Mouse (Mus musculus) neural tube, embryonic 15.5 days (tissue): ENCODE measurements around the gene Pfn4. TPM values are rescaled to one million over a fixed set of nuclear protein-coding genes. Genes with fewer than 3 reads are reported as not detected.
"Not testable (repeated sequence)": the region's sequence is repeated elsewhere in the genome, so short reads cannot be mapped to it uniquely, and the experiment has no call there.

Experiments used
- ATAC-seq: fragments of 200-750 bp; cut with Nextera tagmentation; 2 replicates; pipeline ENCODE4 v1.8.0; 2017; ENCODE audit warnings: mild to moderate bottlenecking, moderate TSS enrichment, moderate library complexity; ENCODE audit not compliant: low FRiP score
- H3K27ac ChIP-seq: fragments of 300-500 bp; sonication (generic); replicated peaks from 2 replicates; pipeline ENCODE4 v1.5.1; 2015; ENCODE audit warnings: mild to moderate bottlenecking, inconsistent platforms
- H3K27me3 ChIP-seq: fragments of 300-500 bp; sonication (generic); replicated peaks from 2 replicates; pipeline ENCODE4 v1.6.1; 2015; ENCODE audit warnings: inconsistent platforms
- H3K36me3 ChIP-seq: fragments of 300-500 bp; sonication (generic); 2 replicates; pipeline ENCODE4 v1.6.1; 2015; ENCODE audit warnings: inconsistent platforms
- H3K4me1 ChIP-seq: fragments of 300-500 bp; sonication (generic); 2 replicates; pipeline ENCODE4 v1.6.1; 2015; ENCODE audit warnings: inconsistent platforms
- H3K4me2 ChIP-seq: fragments of 300-500 bp; sonication (generic); 2 replicates; pipeline ENCODE4 v1.6.1; 2015; ENCODE audit warnings: inconsistent platforms, mild to moderate bottlenecking, moderate library complexity
- H3K4me3 ChIP-seq: fragments of 300-500 bp; sonication (generic); replicated peaks from 2 replicates; pipeline ENCODE4 v1.5.1; 2015; ENCODE audit warnings: mild to moderate bottlenecking, inconsistent platforms
- H3K9ac ChIP-seq: fragments of 300-500 bp; sonication (generic); replicated peaks from 2 replicates; pipeline ENCODE4 v1.6.1; 2015; ENCODE audit warnings: mild to moderate bottlenecking, inconsistent platforms
- H3K9me3 ChIP-seq: fragments of 300-500 bp; sonication (generic); replicated peaks from 2 replicates; pipeline ENCODE4 v1.6.1; 2016; ENCODE audit warnings: inconsistent platforms
- WGBS: fragments of 180-500 bp; shearing (Covaris S2); methylation state at CpG from one replicate; pipeline ENCODE4 v1.1.7; 2015; ENCODE audit warnings: mixed read lengths; 5-methylcytosine and 5-hydroxymethylcytosine counted together
- polyA plus RNA-seq: library from polyadenylated mRNA; unstranded; fragments of >200 nt; fragmentation: Nextera tagmentation; extraction: Ambion mirVana; gene quantifications from 2 replicates; pipeline ENCODE4 v1.2.1, GENCODE M21; 2015

Pfn4 gene
- polyA plus RNA-seq, 1 experiment from 2014 or later, result 13.3 TPM

DNA sequence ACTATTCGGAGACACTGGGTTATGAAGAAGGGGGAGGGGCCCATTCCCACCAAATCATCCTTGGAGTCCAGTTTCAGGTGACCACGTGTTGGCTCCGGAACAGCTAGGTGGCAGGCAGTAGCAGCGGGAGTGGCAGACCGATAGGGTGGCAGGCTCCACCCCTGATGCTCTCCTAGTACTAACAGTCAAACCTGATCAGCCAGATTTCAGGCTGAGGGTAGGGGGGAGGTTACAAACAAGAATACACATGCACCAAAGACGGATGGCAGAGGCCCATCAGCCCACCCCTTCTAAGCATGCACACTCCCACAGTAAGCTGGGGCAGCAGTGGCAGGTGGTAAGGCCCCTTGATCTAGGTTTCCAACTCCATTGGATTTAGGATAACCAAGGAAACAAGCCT lies 28.6 kb downstream of the Pfn4 start:
- H3K4me2 ChIP-seq, H3K27me3 ChIP-seq, H3K36me3 ChIP-seq, ATAC-seq, H3K27ac ChIP-seq, H3K9me3 ChIP-seq, H3K4me1 ChIP-seq, H3K4me3 ChIP-seq, H3K9ac ChIP-seq: not testable (repeated sequence)
- 83% methylated on average over 6 of the region's 6 CpGs for WGBS

DNA sequence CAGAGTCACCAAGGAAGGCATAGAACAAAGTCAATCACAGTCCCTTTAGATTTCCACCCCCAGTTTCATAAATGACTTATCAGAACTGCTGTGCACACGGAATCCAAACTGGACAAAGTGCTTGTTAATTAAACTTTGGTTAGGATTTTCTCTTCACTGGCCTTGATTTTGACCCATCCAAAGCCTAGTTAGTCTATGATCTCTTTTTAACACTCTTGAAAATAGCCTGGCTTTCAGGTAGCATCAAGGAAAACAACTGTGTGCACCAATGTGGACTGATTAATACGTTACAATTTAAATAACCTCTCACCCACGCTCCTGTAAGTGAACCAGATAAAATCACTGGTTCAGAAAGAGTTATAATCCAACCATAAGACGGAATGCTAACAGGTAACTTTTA lies 42.2 kb downstream of the Pfn4 start:
- Histone ChIP-seq H3K4me1 (no peaks in the 10 kb centered on the region), H3K27me3 (0 out of 2 replicates have a peak, but pooled peaks cover 5% of the 10 kb centered on the region), H3K4me2 (no peak overlapping the region), H3K27ac (no peak overlapping the region), H3K9me3 (no peaks in the 10 kb centered on the region), H3K36me3 (no peaks in the 10 kb centered on the region), H3K4me3 (no peak overlapping the region), H3K9ac (no peak overlapping the region)
- ATAC-seq, result no peak
- WGBS, result 76% methylated on average over 4 of the region's 4 CpGs

DNA sequence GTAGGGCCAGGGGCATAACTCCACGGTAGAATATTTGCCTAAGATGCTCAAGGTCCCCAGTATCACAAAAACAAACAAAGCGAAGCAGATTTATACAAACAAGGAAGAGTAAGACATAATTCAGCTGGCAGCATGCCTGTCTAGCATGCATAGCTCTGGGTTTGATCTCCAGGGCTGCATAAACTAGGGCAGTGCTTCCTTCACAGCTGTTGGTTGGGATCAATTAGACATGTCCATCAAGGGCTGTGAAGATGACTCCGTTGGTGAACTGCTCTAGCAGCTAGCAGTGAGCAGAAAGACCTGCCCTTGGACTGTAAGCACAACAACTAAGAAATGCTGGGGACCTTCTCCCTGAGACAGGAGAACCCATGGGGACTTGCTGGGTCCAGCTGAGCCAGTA lies 42.9 kb downstream of the Pfn4 start:
- H3K4me3 ChIP-seq, result no peak overlapping the region
- no peak overlapping the region for H3K27ac ChIP-seq
- WGBS, result 75% methylated on average over 3 of the region's 3 CpGs
- H3K4me1 ChIP-seq, result peaks cover 6% of the 10 kb centered on the region
- no peaks in the 10 kb centered on the region for H3K36me3 ChIP-seq
- ATAC-seq, result no peak
- H3K4me2 ChIP-seq, result no peak overlapping the region
- H3K9ac ChIP-seq, result no peak overlapping the region
- no peaks in the 10 kb centered on the region for H3K9me3 ChIP-seq
- H3K27me3 ChIP-seq, result 0 out of 2 replicates have a peak, but pooled peaks cover 5% of the 10 kb centered on the region

DNA sequence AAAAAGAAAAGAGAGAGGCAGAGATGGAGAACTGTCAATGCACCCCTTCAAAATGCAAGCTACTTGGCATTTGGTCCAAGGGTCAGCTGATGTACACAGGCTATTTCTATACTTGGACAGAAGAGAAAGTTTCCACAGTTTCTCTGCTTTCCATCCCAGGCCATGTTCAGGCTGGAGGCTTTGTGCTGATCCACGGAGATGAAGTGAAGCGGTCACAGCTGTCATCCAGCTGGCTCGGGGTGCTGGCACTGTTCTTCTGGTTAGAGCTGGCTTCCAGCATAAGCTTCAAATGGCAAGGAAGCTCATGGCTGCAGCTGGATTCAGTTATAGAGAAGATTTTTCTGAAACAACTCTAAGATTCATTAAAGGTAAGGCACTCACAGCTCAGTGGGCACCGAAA lies 44.8 kb downstream of the Pfn4 start:
- WGBS, result 85% methylated on average over 4 of the region's 4 CpGs
- H3K27me3 ChIP-seq, result 0 out of 2 replicates have a peak, but pooled peaks cover 5% of the 10 kb centered on the region
- H3K4me1 ChIP-seq, result peaks cover 15% of the 10 kb centered on the region
- no peak overlapping the region for H3K27ac ChIP-seq
- no peaks in the 10 kb centered on the region for H3K36me3 ChIP-seq
- no peak overlapping the region for H3K4me3 ChIP-seq
- H3K4me2 ChIP-seq, result no peak overlapping the region
- H3K9ac ChIP-seq, result no peak overlapping the region
- no peak for ATAC-seq
- no peaks in the 10 kb centered on the region for H3K9me3 ChIP-seq

- Histone ChIP-seq H3K4me3 (peak overlapping the region; percentile 75), H3K4me1 (peaks cover 28% of the 10 kb centered on the region), H3K36me3 (peaks cover 11% of the 10 kb centered on the region), H3K27me3 (0 out of 2 replicates have a peak, but pooled peaks cover 2% of the 10 kb centered on the region), H3K9ac (peak overlapping the region; percentile 78), H3K4me2 (peak overlapping the region; percentile 76), H3K27ac (peak overlapping the region; percentile 90), H3K9me3 (no peaks in the 10 kb centered on the region)
- WGBS, result 8% methylated on average over 24 of the region's 24 CpGs
- ATAC-seq, result peak; percentile 83; the same call in 1 of the 2 replicates
Observed at GRCm38 (mm10) chr12:4816680-4817360, 48.0 kb downstream of the Pfn4 start.

DNA sequence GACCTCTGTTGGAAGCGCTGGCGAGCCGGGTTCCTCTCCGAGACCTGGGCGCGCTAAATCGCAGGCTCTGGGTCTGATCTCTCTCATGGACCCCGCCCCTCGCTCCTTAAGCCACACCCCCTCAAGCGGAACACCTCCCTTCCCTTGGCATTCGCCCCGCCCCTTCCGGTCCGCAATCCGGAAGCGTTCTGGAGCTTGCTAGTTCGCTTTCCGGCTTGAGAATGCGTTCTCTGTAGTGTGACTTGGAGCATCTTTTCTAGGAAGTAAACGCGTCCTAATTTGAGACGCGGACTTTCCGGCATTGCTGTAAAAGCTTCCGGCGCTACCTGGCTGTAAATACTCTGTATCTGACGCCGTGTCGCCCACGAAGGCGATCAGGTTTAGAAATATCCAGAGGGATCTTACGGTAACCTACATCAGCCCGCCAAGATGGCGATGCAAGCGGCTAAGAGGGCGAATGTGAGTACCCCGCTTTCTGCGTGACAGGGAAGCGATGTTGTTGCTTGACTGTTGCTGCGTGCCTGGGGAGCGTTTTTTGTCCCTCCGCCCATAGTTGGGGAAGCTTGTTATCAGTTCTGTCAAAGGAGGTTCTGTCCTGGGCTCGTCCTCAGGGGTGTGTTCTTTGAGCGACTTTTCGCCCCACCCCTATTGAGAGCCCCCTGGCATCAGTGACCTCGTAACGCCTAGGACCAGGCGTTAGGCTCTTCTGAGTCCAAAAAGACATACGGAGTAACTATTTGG lies 48.7 kb downstream of the Pfn4 start, which contains the start of gene Sf3b6:
Gene Sf3b6 (plus strand): TSS at position 184 of the 741 bp plus-strand sequence.
- Histone ChIP-seq H3K4me1 (peaks cover 28% of the 10 kb centered on the region), H3K9me3 (no peaks in the 10 kb centered on the region), H3K36me3 (peaks cover 16% of the 10 kb centered on the region), H3K9ac (peak within 1 kb of the TSS; percentile 78), H3K4me3 (peak within 1 kb of the TSS; percentile 75), H3K27ac (peak within 1 kb of the TSS; percentile 90), H3K4me2 (peak within 1 kb of the TSS; percentile 76), H3K27me3 (no peaks in the 10 kb centered on the region)
- WGBS, result under 1% methylated on average over 48 of the region's 49 CpGs
- ATAC-seq, result peak; percentile 99

- Histone ChIP-seq H3K27ac (no peak overlapping the region), H3K4me1 (no peaks in the 10 kb centered on the region), H3K27me3 (no peaks in the 10 kb centered on the region), H3K4me3 (no peak overlapping the region), H3K9ac (no peak overlapping the region), H3K36me3 (peaks cover 67% of the 10 kb centered on the region), H3K9me3 (no peaks in the 10 kb centered on the region), H3K4me2 (no peak overlapping the region)
- ATAC-seq, result no peak
- WGBS, result 81% methylated on average over 3 of the region's 3 CpGs
Observed at GRCm38 (mm10) chr12:4827256-4827655, 58.4 kb downstream of the Pfn4 start.

Other genes with a start within 250 kb of the Pfn4 start
- 22.4 and 25.1 TPM in 2 replicates for gene Itsn2, start 176.4 kb upstream of the Pfn4 start, polyA plus RNA-seq
- gene Gm3625, start 176.1 kb upstream of the Pfn4 start, polyA plus RNA-seq, result not detected in 2 replicates
- 1.1 and 1.3 TPM in 2 replicates for gene Fam228a, start 30.6 kb upstream of the Pfn4 start, polyA plus RNA-seq
- gene Fam228b, start 245 bp downstream of the Pfn4 start, polyA plus RNA-seq, result 6.1 and 7.7 TPM in 2 replicates
- 181 and 200 TPM in 2 replicates for gene Sf3b6, start 48.5 kb downstream of the Pfn4 start, polyA plus RNA-seq
- gene Fkbp1b, start 72.6 kb downstream of the Pfn4 start, polyA plus RNA-seq, result 77.9 and 98.3 TPM in 2 replicates
- 15.2 and 15.7 TPM in 2 replicates for gene Wdcp, start 74.3 kb downstream of the Pfn4 start, polyA plus RNA-seq
- gene Mfsd2b, start 105.3 kb downstream of the Pfn4 start, polyA plus RNA-seq, result 1.9 and 2.2 TPM in 2 replicates
- 45.4 and 51.6 TPM in 2 replicates for gene Ubxn2a, start 138.7 kb downstream of the Pfn4 start, polyA plus RNA-seq
- 8.3 and 8.5 TPM in 2 replicates for gene Atad2b, start 148.3 kb downstream of the Pfn4 start, polyA plus RNA-seq